Mouse (Mus musculus) lung, embryonic 15.5 days (tissue): ENCODE results near the gene Blmh. TPM values are rescaled to one million over a fixed set of nuclear protein-coding genes. Genes with fewer than 3 reads are reported as not detected.

Source experiments
- ATAC-seq: fragments of 200-750 bp; cut with Nextera tagmentation; 2 replicates; pipeline ENCODE4 v1.8.0; 2017; ENCODE audit warnings: moderate number of reproducible peaks, borderline replicate concordance; ENCODE audit not compliant: low FRiP score, low TSS enrichment; ENCODE audit errors: extremely low read depth
- H3K27ac ChIP-seq: fragments of 300-500 bp; sonication (generic); 2 replicates; pipeline ENCODE4 v1.5.1; 2015; ENCODE audit warnings: moderate library complexity, mild to moderate bottlenecking, inconsistent platforms
- H3K27me3 ChIP-seq: fragments of 300-500 bp; sonication (generic); 2 replicates; pipeline ENCODE4 v1.6.1; 2015; ENCODE audit warnings: inconsistent platforms
- H3K36me3 ChIP-seq: fragments of 300-500 bp; sonication (generic); 2 replicates; pipeline ENCODE4 v1.6.1; 2015; ENCODE audit warnings: inconsistent platforms
- H3K4me1 ChIP-seq: fragments of 300-500 bp; sonication (generic); 2 replicates; pipeline ENCODE4 v1.6.1; 2015; ENCODE audit warnings: inconsistent platforms
- H3K4me2 ChIP-seq: fragments of 300-500 bp; sonication (generic); 2 replicates; pipeline ENCODE4 v1.6.1; 2015; ENCODE audit warnings: inconsistent platforms, mild to moderate bottlenecking, moderate library complexity
- H3K4me3 ChIP-seq: fragments of 300-500 bp; sonication (generic); 2 replicates; pipeline ENCODE4 v1.5.1; 2015; ENCODE audit warnings: mild to moderate bottlenecking, inconsistent platforms
- H3K9ac ChIP-seq: fragments of 300-500 bp; sonication (generic); 2 replicates; pipeline ENCODE4 v1.6.1; 2015; ENCODE audit warnings: inconsistent platforms
- H3K9me3 ChIP-seq: fragments of 300-500 bp; sonication (generic); 2 replicates; pipeline ENCODE4 v1.6.1; 2016; ENCODE audit warnings: inconsistent platforms
- WGBS: fragments of 180-500 bp; shearing (Covaris S2); methylation state at CpG from one replicate; pipeline ENCODE4 v1.1.7; 2015; 5-methylcytosine and 5-hydroxymethylcytosine counted together
- polyA plus RNA-seq: library from polyadenylated mRNA; unstranded; fragments of >200 nt; fragmentation: Nextera tagmentation; extraction: Ambion mirVana; gene quantifications from 2 replicates; pipeline ENCODE4 v1.2.1, GENCODE M21; 2015

Gene Blmh
- polyA plus RNA-seq, 1 experiment from 2014 or later = 179 TPM

- H3K27ac ChIP-seq = no peak overlapping the region
- no peak overlapping the region for H3K4me2 ChIP-seq
- H3K27me3 ChIP-seq = no peaks in the 10 kb centered on the region
- H3K4me3 ChIP-seq = no peak overlapping the region
- 54% methylated on average over 5 of the region's 5 CpGs for WGBS
- H3K9ac ChIP-seq = no peak overlapping the region
- peaks cover 65% of the 10 kb centered on the region for H3K36me3 ChIP-seq
- no peaks in the 10 kb centered on the region for H3K9me3 ChIP-seq
- no peaks in the 10 kb centered on the region for H3K4me1 ChIP-seq
- ATAC-seq = no peak
These were observed 59.0 kb downstream of the Blmh start for GRCm38 (mm10) chr11:76983641-76984040.

GRCm38 (mm10) chr11:76984173-76984572 is 59.6 kb downstream of the Blmh start:
- Histone ChIP-seq H3K27ac (no peak overlapping the region), H3K9me3 (no peaks in the 10 kb centered on the region), H3K4me3 (no peak overlapping the region), H3K27me3 (no peaks in the 10 kb centered on the region), H3K4me2 (no peak overlapping the region), H3K4me1 (no peaks in the 10 kb centered on the region), H3K9ac (no peak overlapping the region), H3K36me3 (peaks cover 59% of the 10 kb centered on the region)
- ATAC-seq = no peak

GRCm38 (mm10) chr11:76990839-76991238 is 66.2 kb downstream of the Blmh start:
- no peak overlapping the region for H3K27ac ChIP-seq
- no peak for ATAC-seq
- no peak overlapping the region for H3K9ac ChIP-seq
- WGBS = 66% methylated on average over 5 of the region's 5 CpGs
- H3K4me2 ChIP-seq = no peak overlapping the region
- no peak overlapping the region for H3K4me3 ChIP-seq
- H3K36me3 ChIP-seq = peaks cover 21% of the 10 kb centered on the region
- H3K9me3 ChIP-seq = no peaks in the 10 kb centered on the region
- no peaks in the 10 kb centered on the region for H3K4me1 ChIP-seq
- no peaks in the 10 kb centered on the region for H3K27me3 ChIP-seq

GRCm38 (mm10) chr11:76992886-76993285 is 68.3 kb downstream of the Blmh start:
- Histone ChIP-seq H3K27me3 (peaks cover 20% of the 10 kb centered on the region), H3K36me3 (peaks cover under 1% of the 10 kb centered on the region; the same call in 1 of the 2 replicates), H3K9me3 (no peaks in the 10 kb centered on the region), H3K9ac (no peak overlapping the region), H3K27ac (no peak overlapping the region), H3K4me2 (no peak overlapping the region), H3K4me1 (peaks cover 10% of the 10 kb centered on the region), H3K4me3 (no peak overlapping the region)
- no peak for ATAC-seq
- 30% methylated on average over 4 of the region's 4 CpGs for WGBS

DNA sequence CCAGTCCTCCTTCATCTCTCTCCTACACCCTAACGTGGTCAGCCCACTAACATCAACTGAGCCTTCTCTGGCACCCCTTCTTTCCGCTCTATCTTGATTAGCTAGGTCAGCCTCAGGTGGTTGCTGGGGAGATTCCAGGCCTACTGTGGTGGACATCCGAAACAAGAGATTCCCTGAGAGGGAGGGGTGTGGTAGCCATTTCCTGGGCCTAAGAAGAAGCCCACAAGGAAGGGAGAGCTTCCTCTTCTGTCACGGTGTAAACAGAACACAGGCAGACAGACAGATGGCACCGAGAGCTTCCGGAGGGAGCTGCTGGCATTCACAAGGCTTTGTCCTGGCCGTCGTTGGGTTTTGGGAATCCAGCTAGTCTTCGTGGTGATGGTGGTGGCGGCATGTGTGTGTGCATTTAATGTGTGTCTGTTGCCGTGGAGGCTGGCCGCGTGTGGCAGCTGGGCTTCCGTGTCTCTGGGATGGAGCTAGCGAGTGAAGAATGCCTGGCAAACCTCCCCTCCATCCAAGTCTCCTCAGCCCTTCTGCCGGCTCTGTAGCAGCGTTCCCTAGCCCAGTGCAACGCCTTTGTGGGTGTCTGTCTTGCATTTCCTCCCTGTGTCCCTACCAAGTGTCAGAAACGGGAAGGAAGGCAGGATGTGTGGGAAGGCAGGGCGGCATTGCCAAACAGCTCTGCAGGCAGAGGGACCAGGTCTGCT is 71.5 kb downstream of the Blmh start:
- Histone ChIP-seq H3K9me3 (no peaks in the 10 kb centered on the region), H3K4me1 (peaks cover 21% of the 10 kb centered on the region), H3K27ac (no peak overlapping the region), H3K4me2 (peak overlapping the region; percentile 18), H3K36me3 (no peaks in the 10 kb centered on the region), H3K27me3 (peaks cover 52% of the 10 kb centered on the region), H3K9ac (no peak overlapping the region), H3K4me3 (no peak overlapping the region)
- no peak for ATAC-seq
- WGBS = 45% methylated on average over 20 of the region's 20 CpGs

- peak; percentile 78 for ATAC-seq
- Histone ChIP-seq H3K4me2 (peak overlapping the region; percentile 96), H3K27me3 (peaks cover 61% of the 10 kb centered on the region), H3K9ac (peak overlapping the region; percentile 31; the same call in 1 of the 2 replicates), H3K27ac (no peak overlapping the region), H3K4me3 (peak overlapping the region; percentile 53), H3K4me1 (peaks cover 21% of the 10 kb centered on the region), H3K9me3 (no peaks in the 10 kb centered on the region), H3K36me3 (no peaks in the 10 kb centered on the region)
- WGBS = under 1% methylated on average over 21 of the region's 21 CpGs
These were observed 72.7 kb downstream of the Blmh start for GRCm38 (mm10) chr11:76997305-76997704.

GRCm38 (mm10) chr11:76997916-76998704 is 73.5 kb downstream of the Blmh start, which contains the start of gene Slc6a4:
Slc6a4 (plus strand) TSS chr11:76998603.
- Histone ChIP-seq H3K4me1 (peaks cover 21% of the 10 kb centered on the region), H3K4me2 (peak within 1 kb of the TSS; percentile 96), H3K4me3 (peak within 1 kb of the TSS; percentile 53), H3K9me3 (no peaks in the 10 kb centered on the region), H3K9ac (peak within 1 kb of the TSS; percentile 31), H3K27me3 (peaks cover 66% of the 10 kb centered on the region), H3K27ac (no peak within 1 kb of the TSS), H3K36me3 (no peaks in the 10 kb centered on the region)
- no peak for ATAC-seq
- under 1% methylated on average over 51 of the region's 52 CpGs for WGBS

- H3K36me3 ChIP-seq = no peaks in the 10 kb centered on the region
- 6% methylated on average over 24 of the region's 24 CpGs for WGBS
- peak overlapping the region; percentile 96 for H3K4me2 ChIP-seq
- peak overlapping the region; percentile 24; the same call in 1 of the 2 replicates for H3K9ac ChIP-seq
- peak overlapping the region; percentile 53 for H3K4me3 ChIP-seq
- peaks cover 66% of the 10 kb centered on the region for H3K27me3 ChIP-seq
- H3K9me3 ChIP-seq = no peaks in the 10 kb centered on the region
- ATAC-seq = no peak
- H3K27ac ChIP-seq = no peak overlapping the region
- H3K4me1 ChIP-seq = peaks cover 21% of the 10 kb centered on the region
These were observed 74.2 kb downstream of the Blmh start for GRCm38 (mm10) chr11:76998705-76999226.

- no peak overlapping the region for H3K4me3 ChIP-seq
- 42% methylated on average over 5 of the region's 5 CpGs for WGBS
- H3K27me3 ChIP-seq = peaks cover 66% of the 10 kb centered on the region
- no peak for ATAC-seq
- no peak overlapping the region for H3K27ac ChIP-seq
- H3K4me1 ChIP-seq = peaks cover 21% of the 10 kb centered on the region
- H3K9me3 ChIP-seq = no peaks in the 10 kb centered on the region
- H3K4me2 ChIP-seq = no peak overlapping the region
- H3K36me3 ChIP-seq = no peaks in the 10 kb centered on the region
- no peak overlapping the region for H3K9ac ChIP-seq
These were observed 76.1 kb downstream of the Blmh start for GRCm38 (mm10) chr11:77000741-77001140.

GRCm38 (mm10) chr11:77002361-77002760 is 77.8 kb downstream of the Blmh start:
- no peak for ATAC-seq
- WGBS = 57% methylated on average over 1 of the region's 1 CpGs
- Histone ChIP-seq H3K9me3 (no peaks in the 10 kb centered on the region), H3K27ac (no peak overlapping the region), H3K4me3 (no peak overlapping the region), H3K4me2 (no peak overlapping the region), H3K4me1 (peaks cover 16% of the 10 kb centered on the region), H3K27me3 (peaks cover 58% of the 10 kb centered on the region), H3K9ac (no peak overlapping the region), H3K36me3 (no peaks in the 10 kb centered on the region)

- Histone ChIP-seq H3K36me3 (no peaks in the 10 kb centered on the region), H3K4me3 (no peak overlapping the region), H3K9ac (no peak overlapping the region), H3K4me2 (no peak overlapping the region), H3K27me3 (peaks cover 25% of the 10 kb centered on the region), H3K9me3 (no peaks in the 10 kb centered on the region), H3K4me1 (no peaks in the 10 kb centered on the region), H3K27ac (no peak overlapping the region)
- ATAC-seq = no peak
- WGBS = 54% methylated on average over 4 of the region's 4 CpGs
These were observed 81.3 kb downstream of the Blmh start for GRCm38 (mm10) chr11:77005881-77006280.

DNA sequence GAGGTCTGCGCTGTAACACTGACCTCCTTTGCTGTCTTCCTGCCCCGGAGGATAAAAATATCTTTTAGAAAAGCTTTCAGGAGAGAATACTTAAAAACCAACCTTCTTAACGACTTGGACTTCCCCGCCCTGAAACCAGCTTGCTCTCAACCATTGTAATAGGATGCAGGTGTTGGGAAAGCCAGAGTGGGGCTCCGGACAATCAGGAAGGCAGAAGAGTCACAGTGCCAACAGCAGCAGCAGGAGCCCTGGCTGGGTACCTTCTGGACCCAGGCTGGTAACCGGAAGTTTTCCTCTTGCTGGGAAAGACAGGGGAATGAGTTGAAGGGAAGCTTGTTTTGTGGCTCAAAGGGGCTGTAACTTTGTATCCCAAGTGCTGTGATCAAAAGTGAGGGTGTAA is 82.0 kb downstream of the Blmh start:
- Histone ChIP-seq H3K4me3 (no peak overlapping the region), H3K9ac (no peak overlapping the region), H3K9me3 (no peaks in the 10 kb centered on the region), H3K36me3 (no peaks in the 10 kb centered on the region), H3K4me1 (no peaks in the 10 kb centered on the region), H3K27ac (no peak overlapping the region), H3K27me3 (peaks cover 17% of the 10 kb centered on the region), H3K4me2 (no peak overlapping the region)
- no peak for ATAC-seq
- 38% methylated on average over 6 of the region's 6 CpGs for WGBS
